Mouse (Mus musculus) midbrain, embryonic 16.5 days (tissue): ENCODE measurements around the gene Iffo1. TPM values are rescaled to one million over a fixed set of nuclear protein-coding genes. Genes with fewer than 3 reads are reported as not detected.
A peak's percentile ranks its signal among the peaks of the same experiment; 100 is the strongest.

Experiments
- ATAC-seq: fragments of 200-750 bp; cut with Nextera tagmentation; 2 replicates; pipeline ENCODE4 v1.8.0; 2017; ENCODE audit warnings: moderate TSS enrichment
- H3K27ac ChIP-seq: fragments of 300-500 bp; sonication (generic); 2 replicates; pipeline ENCODE4 v1.5.1; 2014; ENCODE audit warnings: mild to moderate bottlenecking, low read length, mixed read lengths
- H3K27me3 ChIP-seq: fragments of 300-500 bp; sonication (generic); 2 replicates; pipeline ENCODE4 v1.6.1; 2014; ENCODE audit warnings: low read depth, low read length, mixed read lengths; ENCODE audit not compliant: control insufficient read depth, insufficient read depth
- H3K36me3 ChIP-seq: fragments of 300-500 bp; sonication (generic); 2 replicates; pipeline ENCODE4 v1.6.1; 2014; ENCODE audit warnings: mild to moderate bottlenecking, low read length, moderate library complexity, mixed read lengths; ENCODE audit not compliant: control insufficient read depth, insufficient read depth
- H3K4me1 ChIP-seq: fragments of 300-500 bp; sonication (generic); 2 replicates; pipeline ENCODE4 v1.6.1; 2014; ENCODE audit warnings: mild to moderate bottlenecking, low read length, mixed read lengths; ENCODE audit not compliant: control insufficient read depth, insufficient read depth
- H3K4me2 ChIP-seq: fragments of 300-500 bp; sonication (generic); 2 replicates; pipeline ENCODE4 v1.6.1; 2014; ENCODE audit warnings: mild to moderate bottlenecking, low read length, mixed read lengths
- H3K4me3 ChIP-seq: fragments of 300-500 bp; sonication (generic); 2 replicates; pipeline ENCODE4 v1.5.1; 2014; ENCODE audit warnings: low read depth, mild to moderate bottlenecking, low read length, moderate library complexity, mixed read lengths
- H3K9ac ChIP-seq: fragments of 300-500 bp; sonication (generic); 2 replicates; pipeline ENCODE4 v1.6.1; 2014; ENCODE audit warnings: low read depth, low read length, mixed read lengths
- H3K9me3 ChIP-seq: fragments of 300-500 bp; sonication (generic); replicated peaks from 2 replicates; pipeline ENCODE4 v1.6.1; 2014; ENCODE audit warnings: mild to moderate bottlenecking, low read length, mixed read lengths; ENCODE audit not compliant: control insufficient read depth, poor library complexity, severe bottlenecking
- WGBS: fragments of 180-500 bp; shearing (Covaris S2); extraction: QIAGEN DNeasy Blood & Tissue Kit; methylation state at CpG from one replicate; pipeline ENCODE4 v1.1.7; 2014; 5-methylcytosine and 5-hydroxymethylcytosine counted together
- polyA plus RNA-seq: library from polyadenylated mRNA; unstranded; fragments of >200 nt; fragmentation: Nextera tagmentation; extraction: Ambion mirVana; gene quantifications from 2 replicates; pipeline ENCODE4 v1.2.1, GENCODE M21; 2015

The Iffo1 gene
- polyA plus RNA-seq, 1 experiment from 2014 or later: 21.1 TPM

DNA sequence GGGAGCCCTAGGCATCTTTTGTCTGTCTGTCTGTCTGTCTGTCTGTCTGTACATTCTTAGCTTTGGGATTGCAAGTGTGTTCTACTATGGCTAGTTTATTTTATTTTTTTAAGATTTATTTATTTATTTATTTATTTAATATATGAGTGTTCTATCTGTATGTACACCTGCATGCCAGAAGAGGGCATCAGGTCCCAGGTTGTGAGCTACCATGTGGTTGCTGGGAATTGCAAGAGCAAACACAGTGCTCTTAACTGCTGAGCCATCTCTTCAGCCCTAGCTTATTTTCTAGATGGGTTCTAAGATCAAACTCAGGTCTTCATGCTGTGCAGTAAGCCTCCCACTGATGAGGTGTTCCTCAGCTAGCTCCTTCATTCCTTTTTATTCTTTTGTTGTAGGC lies 9.5 kb downstream of the Iffo1 start:
- no peak overlapping the region for H3K4me2 ChIP-seq
- no peak overlapping the region for H3K27ac ChIP-seq
- H3K36me3 ChIP-seq: peaks cover 21% of the 10 kb centered on the region
- no peaks in the 10 kb centered on the region for H3K4me1 ChIP-seq
- no peaks in the 10 kb centered on the region for H3K27me3 ChIP-seq
- H3K4me3 ChIP-seq: no peak overlapping the region
- peak; percentile 37; the same call in 1 of the 2 replicates for ATAC-seq
- H3K9me3 ChIP-seq: no peaks in the 10 kb centered on the region
- no peak overlapping the region for H3K9ac ChIP-seq

- peaks cover 23% of the 10 kb centered on the region for H3K36me3 ChIP-seq
- no peaks in the 10 kb centered on the region for H3K9me3 ChIP-seq
- 83% methylated on average over 8 of the region's 8 CpGs for WGBS
- ATAC-seq: no peak
- no peak overlapping the region for H3K4me3 ChIP-seq
- no peak overlapping the region for H3K4me2 ChIP-seq
- no peaks in the 10 kb centered on the region for H3K27me3 ChIP-seq
- no peak overlapping the region for H3K27ac ChIP-seq
- no peak overlapping the region for H3K9ac ChIP-seq
- no peaks in the 10 kb centered on the region for H3K4me1 ChIP-seq
These were observed 10.2 kb downstream of the Iffo1 start for GRCm38 (mm10) chr6:125155262-125155661.

DNA sequence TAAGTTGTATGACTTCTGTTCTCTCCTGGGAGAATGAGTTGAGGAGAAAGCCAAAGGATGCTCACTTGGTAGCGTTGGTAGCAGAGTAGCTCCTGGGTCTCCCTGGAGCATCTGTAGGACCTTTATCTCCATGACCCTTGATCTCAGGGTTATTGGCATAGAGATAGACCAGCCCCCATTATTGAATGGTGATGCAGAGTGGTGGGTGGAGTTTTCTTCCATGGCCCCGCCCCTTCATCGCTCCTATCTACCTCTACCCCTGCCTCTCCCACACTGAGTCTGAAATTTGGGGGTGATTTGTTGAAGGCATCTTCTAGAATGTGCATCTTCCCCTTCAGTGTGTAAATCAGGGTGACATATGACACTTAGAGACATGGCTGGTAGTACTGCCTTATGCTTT lies 11.4 kb downstream of the Iffo1 start:
- H3K4me2 ChIP-seq: no peak overlapping the region
- no peak for ATAC-seq
- peaks cover 33% of the 10 kb centered on the region for H3K36me3 ChIP-seq

GRCm38 (mm10) chr6:125156903-125157614 lies 12.0 kb downstream of the Iffo1 start:
- no peak overlapping the region for H3K9ac ChIP-seq
- H3K27me3 ChIP-seq: no peaks in the 10 kb centered on the region
- no peak overlapping the region for H3K4me2 ChIP-seq
- no peak overlapping the region for H3K27ac ChIP-seq
- H3K36me3 ChIP-seq: peaks cover 30% of the 10 kb centered on the region
- no peaks in the 10 kb centered on the region for H3K4me1 ChIP-seq
- 15% methylated on average over 7 of the region's 7 CpGs for WGBS
- no peak overlapping the region for H3K4me3 ChIP-seq
- ATAC-seq: no peak
- no peaks in the 10 kb centered on the region for H3K9me3 ChIP-seq

More for the DNA sequence above, 11.4 kb downstream of the Iffo1 start:
- H3K4me1 ChIP-seq: no peaks in the 10 kb centered on the region
- no peaks in the 10 kb centered on the region for H3K27me3 ChIP-seq
- no peak overlapping the region for H3K4me3 ChIP-seq
- WGBS: 78% methylated on average over 3 of the region's 3 CpGs
- no peaks in the 10 kb centered on the region for H3K9me3 ChIP-seq
- H3K9ac ChIP-seq: no peak overlapping the region
- H3K27ac ChIP-seq: no peak overlapping the region

DNA sequence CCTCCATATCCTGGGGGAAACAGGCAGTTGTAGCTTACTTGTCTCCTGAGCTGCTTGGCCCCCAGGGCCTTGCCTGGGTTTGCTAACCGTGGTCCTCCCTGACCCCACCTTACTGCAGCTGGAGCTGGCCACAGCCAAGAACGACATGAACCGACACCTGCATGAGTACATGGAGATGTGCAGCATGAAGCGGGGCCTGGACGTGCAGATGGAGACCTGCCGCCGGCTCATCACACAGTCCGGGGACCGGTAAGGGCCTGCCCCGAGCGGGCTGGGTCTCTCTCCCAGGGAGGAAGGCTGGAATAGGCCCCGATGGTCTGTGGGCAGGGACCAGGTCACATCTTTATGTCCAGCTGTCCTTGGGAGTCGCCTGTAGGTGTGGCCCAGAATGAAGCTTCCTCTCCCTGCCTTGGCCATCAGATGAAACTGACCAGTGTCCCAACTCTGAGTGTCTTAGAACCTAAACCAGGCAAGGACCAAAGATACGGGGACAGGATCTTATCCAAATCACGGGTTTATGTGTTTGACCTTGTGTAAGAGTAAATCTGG lies 14.0 kb downstream of the Iffo1 start:
- Histone ChIP-seq H3K27me3 (no peaks in the 10 kb centered on the region), H3K9ac (no peak overlapping the region), H3K9me3 (no peaks in the 10 kb centered on the region), H3K27ac (no peak overlapping the region), H3K4me2 (no peak overlapping the region), H3K4me1 (peaks cover 8% of the 10 kb centered on the region), H3K36me3 (peaks cover 15% of the 10 kb centered on the region), H3K4me3 (no peak overlapping the region)
- 85% methylated on average over 15 of the region's 15 CpGs for WGBS
- ATAC-seq: no peak

DNA sequence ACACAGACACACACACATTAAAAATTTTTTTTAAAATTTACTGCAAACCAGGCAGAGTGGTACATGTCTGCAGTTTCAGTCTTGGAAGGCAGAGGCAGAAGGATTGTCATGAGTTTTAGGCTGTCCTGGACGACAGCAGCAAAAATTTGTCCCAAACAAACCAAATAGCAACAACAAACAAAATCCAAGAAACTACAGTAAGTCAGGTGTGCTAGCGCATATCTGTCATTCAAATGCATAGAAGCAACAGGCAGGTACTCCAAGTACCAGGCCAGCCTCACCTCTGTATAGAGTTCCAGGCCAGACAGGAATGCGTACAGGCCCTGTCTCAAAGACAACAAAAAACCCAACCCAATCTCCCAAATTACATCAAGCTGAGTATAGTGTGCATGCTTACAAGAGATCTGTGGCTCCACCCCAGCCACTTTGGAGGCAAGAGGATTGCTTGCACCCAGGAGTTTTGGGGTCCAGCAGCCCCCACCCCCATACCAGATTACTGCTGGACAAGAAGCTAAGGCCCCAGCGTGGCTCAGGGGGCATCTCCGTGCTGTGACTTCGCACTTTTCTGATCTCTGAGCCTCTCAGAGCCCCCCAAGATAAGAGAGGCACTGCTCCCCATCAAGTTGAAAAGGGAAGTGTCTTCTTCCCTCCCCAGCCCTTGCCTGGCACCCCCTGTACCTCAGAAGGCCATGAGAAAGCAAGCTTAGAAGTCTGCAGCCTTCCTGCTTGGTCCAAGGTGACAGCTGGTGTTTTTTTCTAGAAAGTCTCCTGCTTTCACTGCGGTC lies 14.9 kb downstream of the Iffo1 start:
- Histone ChIP-seq H3K4me3 (no peak overlapping the region), H3K4me1 (peaks cover 10% of the 10 kb centered on the region), H3K36me3 (peaks cover 15% of the 10 kb centered on the region), H3K27ac (peak overlapping the region; percentile 4; the same call in 1 of the 2 replicates), H3K27me3 (no peaks in the 10 kb centered on the region), H3K9ac (no peak overlapping the region), H3K4me2 (no peak overlapping the region), H3K9me3 (no peaks in the 10 kb centered on the region)
- WGBS: 82% methylated on average over 7 of the region's 7 CpGs
- ATAC-seq: no peak

- Histone ChIP-seq H3K27me3 (no peaks in the 10 kb centered on the region), H3K4me1 (peaks cover 10% of the 10 kb centered on the region), H3K27ac (no peak overlapping the region; the same call in 1 of the 2 replicates), H3K4me3 (no peak overlapping the region), H3K4me2 (no peak overlapping the region), H3K36me3 (peaks cover 15% of the 10 kb centered on the region), H3K9ac (no peak overlapping the region), H3K9me3 (no peaks in the 10 kb centered on the region)
- WGBS: 44% methylated on average over 10 of the region's 10 CpGs
- no peak for ATAC-seq
These were observed 15.5 kb downstream of the Iffo1 start for GRCm38 (mm10) chr6:125160558-125160853.

- H3K9ac ChIP-seq: no peak overlapping the region
- WGBS: 18% methylated on average over 22 of the region's 22 CpGs
- no peak for ATAC-seq
- no peaks in the 10 kb centered on the region for H3K9me3 ChIP-seq
- peak overlapping the region; percentile 17; the same call in 1 of the 2 replicates for H3K27ac ChIP-seq
- H3K4me2 ChIP-seq: no peak overlapping the region
- peaks cover 15% of the 10 kb centered on the region for H3K36me3 ChIP-seq
- no peaks in the 10 kb centered on the region for H3K27me3 ChIP-seq
- H3K4me1 ChIP-seq: peaks cover 13% of the 10 kb centered on the region
- no peak overlapping the region for H3K4me3 ChIP-seq
These were observed 16.1 kb downstream of the Iffo1 start for GRCm38 (mm10) chr6:125160854-125161760.
